Mouse (Mus musculus): ENCODE measurements around the gene Theg.

Theg gene

DNA sequence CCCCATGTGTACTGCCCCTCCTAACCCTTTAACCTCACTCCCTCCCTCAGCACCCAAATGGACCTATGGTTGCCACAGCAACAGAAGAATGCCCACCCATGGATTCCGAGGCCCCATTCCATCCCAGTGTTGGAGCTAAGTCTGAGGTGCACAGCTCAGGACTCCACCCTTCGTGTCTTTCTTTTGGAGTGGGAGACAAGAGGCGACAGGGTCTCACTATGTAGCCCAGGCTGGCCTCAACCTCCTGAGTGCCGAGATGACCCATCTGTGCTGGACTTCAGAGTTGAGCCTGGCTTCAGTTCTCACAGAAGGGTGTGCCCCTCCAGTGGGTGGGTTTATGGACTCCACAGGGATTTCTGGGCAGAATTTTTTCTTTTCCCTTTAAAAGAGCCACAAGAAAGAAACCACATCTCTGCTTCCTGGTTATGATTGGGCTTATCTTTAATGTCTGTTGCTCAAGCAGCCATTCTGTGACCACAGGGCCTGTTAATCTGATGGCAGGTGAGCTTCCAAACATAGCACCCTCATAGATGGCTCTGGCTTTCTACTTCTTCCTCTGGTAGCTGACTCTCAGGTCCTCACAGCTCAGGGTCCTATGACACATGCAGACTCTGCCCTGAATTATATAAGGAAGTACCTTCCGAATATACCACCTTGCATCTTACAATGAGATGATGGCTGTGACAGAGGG, at the start of gene Theg:
TSS of gene Theg (minus strand) at position 271 of the 691 bp plus-strand sequence.
- no peak for DNase-seq

DNA sequence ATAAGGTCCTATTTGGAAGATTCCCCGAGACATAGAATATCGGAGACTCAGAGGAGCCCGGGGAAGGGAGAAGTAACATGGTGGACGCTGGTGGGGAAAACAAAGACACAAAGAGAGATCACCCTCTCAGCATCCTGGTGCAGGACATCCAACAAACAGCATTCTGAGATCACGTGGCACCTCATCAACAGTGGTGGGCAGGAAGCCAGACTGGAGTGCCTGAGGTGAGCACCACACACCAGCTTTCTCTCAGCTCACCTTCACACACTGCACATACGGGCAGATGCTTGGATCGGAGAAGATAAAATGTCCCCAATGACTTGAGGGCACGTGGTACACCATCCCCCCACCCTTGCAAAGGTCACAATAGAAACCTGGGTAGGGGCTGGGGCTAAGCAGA, 49.2 kb upstream of the Theg start:
- DNase-seq = peak; percentile 66

DNA sequence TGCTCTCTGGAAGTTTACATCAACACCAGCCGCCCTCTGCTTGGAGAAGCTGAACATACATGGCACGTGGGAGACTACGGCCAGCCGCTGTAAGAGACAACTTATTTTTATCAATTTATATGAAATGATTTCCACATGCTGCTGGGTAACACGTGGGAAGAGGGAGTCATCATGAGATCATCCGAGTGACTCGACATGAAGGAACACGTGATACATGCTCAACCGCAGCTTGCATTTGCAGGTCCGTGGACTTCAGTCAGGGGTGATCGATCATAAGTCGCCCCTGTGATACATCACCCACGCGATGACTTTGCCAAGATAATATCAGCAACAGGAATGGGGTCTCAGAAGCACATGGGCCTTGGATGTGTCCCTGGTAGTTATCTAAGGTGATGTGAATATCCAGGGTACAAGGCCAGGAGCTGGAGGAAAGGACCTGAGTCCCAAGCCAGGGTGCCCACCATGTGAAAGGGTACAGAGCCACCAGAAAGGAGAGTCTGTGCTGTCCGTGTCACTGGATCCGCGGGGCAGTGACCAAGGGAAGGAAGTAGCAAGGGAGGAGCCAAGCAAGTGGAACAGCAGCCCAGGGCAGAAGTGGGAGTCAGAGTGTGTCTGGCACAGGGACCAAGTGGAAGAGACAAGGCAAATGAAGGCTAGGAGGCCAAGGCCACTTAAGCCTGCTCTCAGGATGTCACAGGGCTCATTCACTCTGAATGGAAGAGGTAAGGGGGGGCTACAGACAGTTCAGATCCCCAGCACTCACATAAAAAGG, 46.1 kb upstream of the Theg start:
- DNase-seq = no peak

DNA sequence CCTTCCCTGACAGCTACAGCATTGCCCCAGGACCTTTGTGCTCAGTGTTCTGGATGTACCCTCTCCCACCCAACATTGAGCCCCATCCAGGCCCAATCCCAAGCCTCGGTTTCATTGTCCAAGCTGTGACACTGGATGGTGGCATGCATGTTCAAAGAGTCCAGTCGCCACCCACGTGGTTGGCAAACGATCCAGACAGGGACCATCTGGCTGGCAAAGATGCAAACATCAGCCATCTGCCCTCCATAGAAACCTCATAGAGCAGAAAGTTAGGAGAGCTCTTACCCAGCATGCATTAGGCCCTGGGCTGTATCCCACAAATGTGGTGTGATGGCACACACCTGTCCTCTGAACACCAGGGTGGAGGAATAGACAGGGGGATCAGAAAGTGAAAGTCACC, 44.3 kb upstream of the Theg start:
- no peak for DNase-seq

DNA sequence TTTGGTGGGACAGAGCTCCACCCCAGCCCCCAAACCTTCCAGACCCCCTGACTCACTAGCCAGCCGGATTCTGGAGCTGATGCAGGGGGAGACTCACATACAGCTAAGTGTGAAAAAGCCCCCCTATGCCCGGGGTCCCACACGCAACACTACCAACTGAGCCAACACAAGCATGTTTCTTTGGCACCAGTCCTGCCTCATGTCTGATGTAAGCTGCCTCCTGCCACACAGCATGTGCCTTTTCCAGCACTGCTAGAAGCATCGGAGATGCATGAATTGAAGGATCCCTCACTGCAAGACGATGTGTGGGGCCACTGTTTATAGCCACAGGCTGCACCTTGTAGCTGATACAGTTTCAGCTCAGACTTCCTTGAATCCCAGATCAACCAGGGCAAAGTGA, 41.2 kb upstream of the Theg start:
- DNase-seq = no peak

DNA sequence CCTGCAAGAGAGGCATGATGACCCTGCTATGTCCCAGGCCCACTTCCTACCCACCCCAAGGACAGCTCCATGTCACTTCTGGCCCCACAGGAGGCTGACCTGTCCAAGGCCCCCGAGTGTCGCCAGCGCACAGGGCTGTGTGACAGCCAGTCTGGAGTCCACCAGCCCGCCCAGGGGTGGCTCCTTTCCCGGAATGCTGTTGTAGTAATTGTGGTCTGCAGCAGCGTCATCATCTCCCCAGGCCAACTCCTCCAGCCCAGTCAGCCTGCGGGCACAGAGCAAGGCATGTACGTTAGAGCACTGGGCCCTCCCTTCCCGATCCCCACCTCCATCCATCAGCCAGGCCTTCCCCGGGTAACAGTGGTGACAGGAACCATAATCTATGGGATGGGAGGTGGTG, 39.0 kb upstream of the Theg start:
- DNase-seq = no peak

DNA sequence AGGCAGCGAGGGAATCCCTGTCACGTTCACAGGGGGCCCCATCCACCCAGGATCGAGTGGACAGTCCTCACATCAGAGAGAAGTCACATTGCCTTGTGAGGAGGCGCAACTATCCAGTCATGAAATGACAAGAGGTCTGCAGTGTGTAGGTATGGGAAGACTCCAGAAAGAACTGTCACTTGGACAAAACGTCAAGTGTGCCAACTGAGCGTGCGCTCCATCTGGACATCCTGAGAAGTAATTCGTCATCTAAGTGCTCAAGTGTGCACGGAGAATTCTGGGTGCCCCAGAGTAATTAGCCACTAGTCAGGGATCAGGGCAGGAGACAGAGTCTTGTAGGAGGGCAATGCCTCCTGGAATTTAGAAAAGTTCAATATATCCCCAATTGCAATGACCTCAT, 38.3 kb upstream of the Theg start:
- no peak for DNase-seq

DNA sequence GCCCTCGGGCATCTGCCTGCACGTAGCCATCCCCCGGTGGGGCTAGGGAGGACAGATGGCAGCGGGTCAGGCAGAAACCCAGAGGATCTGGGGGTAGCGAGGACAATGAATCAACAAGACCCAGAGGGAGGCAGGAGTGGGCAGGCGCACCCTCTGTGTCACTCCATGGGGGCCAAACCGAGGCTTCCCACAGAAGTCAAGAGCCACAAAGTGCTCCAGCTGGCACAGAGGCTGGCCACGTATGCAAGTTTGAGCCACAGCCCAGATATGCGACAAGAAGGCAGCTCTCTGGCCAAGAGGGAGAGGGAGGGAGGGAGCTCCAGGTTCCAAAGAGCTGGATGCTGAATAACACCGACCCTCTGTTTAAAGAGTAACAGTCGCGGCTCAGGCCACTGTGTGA, 36.8 kb upstream of the Theg start:
- no peak for DNase-seq

DNA sequence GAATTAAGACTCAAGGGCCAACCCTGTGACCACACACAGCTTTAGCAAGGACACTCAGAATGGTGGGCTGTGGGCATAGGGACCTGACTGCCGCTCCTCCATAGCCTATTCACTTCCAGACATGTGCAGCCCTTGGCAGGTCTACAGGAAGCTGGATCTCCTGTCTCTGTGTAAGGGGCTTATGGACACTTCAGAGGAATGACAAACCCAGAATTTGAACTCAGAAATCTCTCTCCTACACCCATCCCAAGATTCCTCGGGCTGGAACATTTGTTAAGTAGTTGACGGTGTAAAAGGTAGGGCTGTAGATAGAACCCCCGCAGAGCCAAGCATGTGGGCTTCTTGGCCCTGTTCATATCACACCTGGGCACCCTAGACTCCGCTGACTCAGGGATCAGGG, 29.2 kb upstream of the Theg start:
- DNase-seq = no peak

DNA sequence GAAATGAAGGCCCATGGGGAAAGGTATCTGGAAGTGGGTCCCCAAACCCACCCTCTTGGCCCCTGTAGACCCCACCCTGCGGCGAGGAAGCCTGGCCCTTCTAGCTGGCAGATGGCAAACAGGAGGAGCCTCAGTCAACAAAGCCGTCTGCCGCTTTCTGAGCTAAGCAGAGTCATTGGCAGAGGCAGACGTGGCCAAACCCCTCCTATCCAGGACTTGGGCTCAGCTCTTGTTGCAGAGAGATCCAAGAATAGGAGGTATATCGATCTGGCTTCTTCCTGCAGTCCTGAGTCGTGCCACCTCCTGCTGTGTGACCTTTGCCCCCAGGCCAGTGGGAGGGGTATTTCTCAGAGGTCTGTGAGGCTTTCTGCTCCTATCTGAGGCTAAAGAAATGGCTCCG, 28.7 kb upstream of the Theg start:
- DNase-seq = peak; percentile 58

DNA sequence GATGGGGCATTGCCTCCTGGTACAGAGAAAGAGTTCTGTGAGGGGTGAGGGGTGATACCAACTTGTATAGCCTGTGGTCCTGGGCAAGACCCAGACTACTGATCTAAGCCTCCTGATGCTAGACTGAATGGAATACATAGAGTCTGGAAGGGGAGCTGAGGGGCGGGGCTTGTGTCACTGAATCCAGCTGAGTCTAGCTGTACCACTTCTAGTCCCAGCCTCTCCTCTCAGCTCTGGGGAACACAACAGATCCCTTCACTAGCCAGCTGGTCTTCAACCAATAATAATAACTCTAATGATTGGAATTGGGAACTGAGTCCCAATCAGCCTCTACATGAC, 27.1 kb upstream of the Theg start:
- DNase-seq = no peak

DNA sequence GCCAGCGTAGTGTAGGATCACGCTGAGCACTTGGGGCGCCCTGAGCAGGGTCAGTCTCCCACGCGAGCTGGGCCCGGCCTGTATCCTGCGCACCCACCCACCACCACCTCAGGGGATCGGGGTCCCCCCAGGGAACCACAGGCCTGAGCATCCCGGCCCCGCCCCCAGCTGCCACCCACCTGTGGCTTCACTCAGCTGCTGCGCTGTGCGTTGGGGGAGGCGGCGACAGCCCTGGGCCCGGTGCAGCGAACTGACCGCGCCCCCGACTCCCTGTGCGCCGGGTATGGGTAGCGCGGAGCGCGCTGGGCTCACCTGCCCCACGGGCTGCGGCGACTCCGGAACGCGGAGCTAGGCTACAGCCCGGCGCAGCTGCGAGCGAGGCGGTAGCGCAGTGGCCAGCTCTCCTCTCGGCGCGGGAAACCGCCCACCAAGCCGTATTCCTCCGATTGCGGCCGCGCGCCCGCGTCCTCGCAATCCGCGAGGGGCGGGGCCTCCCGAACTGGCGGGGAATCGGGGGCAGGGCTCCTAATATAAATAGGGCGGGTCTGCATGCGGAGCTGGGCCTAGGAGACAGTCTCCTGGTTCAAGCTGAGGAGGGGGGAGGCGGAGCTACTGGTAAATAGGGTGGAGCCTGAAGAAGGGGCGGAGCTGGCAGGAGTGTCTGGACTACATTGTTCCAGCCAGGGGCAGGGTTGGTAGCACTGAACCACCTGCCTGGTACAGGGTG, 26.6 kb upstream of the Theg start, which contains the start of gene C2cd4c:
TSS of gene C2cd4c (minus strand) at position 448 of the 727 bp plus-strand sequence.
- DNase-seq = peak; percentile 82

DNA sequence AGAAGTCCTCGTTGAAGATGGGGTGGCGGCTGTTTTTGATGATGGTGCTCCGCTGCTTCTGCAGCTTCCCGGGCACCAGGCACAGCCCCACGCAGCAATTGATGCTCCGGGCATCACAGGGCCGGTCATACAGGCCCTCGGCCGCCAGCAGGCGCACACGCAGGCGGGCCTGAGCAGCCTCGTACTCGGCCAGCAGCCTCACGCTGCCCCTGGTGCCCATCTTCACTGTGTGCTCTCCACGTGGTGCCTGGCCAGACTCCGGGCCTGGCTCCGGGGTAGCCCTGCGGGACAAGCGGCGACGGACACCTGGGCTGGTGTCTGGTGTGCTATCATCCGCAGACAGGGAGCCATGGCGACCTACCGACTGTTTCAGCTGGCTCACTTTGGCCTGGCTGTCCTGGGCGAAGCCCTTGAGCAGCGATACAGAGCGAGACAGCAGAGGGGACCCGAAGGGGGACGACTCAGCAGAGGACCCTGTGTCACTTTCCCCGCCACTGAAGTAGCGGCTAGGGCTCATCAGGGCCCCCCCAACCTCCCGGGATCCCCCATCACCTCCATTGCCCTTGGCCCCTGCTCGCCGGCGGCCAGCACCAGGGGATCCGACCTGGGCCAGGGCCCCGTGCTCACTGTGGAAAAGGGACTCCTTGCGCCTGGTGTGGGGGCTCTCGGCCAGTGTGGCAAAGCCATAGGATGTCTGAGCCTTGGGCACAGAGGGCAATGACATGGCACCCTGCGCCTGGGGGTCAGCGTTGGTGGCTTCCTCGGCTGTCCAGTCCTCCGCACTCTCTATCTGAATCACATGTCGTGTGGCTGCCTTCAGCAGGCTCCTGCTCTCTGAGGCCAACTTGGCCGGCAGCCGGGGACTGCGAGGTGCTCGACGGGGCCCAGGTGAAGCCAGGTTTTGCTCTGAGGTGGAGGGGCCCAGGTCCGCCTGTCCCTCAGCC, 25.3 kb upstream of the Theg start:
- no peak for DNase-seq

DNA sequence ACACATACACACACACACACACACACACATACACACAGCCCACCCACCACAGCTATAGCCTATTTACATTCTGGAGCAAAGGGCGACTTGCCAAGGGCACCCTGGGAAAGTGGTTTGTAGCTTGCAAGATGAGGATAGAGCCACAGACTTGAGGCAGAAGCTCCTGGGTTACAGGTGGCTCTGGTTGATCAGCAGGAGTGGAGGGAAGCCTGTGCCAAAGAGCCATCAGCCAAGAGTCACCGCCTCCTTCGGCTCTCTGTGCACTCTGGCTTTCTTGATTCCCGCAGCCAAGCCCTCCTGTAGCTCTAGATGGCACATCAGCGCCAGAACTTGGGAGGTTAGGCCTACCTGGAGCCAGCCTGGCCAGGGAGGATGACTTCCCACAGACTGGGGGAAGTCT, 24.2 kb upstream of the Theg start:
- no peak for DNase-seq

DNA sequence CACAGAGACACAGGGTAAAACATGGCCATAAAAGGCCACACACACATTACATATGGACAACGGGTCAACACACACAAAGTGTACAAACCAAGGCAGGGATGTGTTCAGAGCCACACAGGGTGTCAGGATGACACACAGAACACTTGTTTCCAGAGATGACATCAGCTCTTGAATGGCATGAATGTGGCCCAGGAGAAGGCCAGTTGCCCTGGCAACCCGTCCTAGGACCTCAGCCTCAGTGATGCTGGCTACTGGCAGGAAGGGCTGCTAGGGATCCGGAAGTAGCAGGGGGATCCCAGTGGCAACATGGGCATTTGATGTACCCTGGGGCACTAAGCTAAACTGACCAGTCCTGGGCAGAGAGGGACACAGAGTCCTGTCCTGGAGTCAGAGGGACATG, 22.1 kb upstream of the Theg start:
- no peak for DNase-seq

DNA sequence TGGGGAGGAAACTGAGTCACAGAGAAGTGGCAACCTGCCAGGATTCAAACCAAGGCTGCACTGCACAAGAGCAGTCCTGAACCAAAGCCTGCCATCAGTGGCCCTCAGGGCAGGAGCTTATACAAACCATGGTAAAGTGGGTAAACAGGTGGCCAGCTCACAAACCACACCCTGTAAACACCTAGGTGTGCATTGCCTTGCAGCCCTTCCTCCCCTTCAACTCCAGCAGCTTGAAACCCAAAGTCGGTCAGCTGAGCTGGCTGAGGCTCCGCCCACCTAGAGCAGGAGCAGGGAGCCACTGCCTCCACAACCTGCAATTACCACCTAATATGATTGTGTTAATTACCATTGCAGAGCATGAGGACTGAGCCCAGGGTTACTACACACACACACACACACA, 20.8 kb upstream of the Theg start:
- DNase-seq = no peak

DNA sequence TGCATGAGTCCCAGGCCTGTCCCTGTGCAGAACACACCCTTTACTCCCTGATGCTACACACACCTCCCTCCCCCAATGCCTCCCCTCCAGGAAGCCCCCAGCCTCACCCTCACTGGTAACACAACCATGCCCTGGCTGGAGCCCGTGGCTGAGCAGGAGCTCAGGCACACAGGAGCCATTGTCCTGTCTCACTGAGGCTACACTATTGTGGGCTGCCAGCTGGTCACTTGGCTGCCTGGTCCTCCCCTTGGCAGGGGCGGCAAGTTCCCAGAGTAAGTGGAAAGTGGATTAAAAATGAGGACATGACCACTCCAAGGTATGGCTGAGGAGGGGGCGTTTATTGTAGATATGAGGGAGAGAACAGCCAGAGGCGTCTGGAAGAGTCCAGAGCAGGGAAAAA, 19.4 kb upstream of the Theg start:
- DNase-seq = no peak

DNA sequence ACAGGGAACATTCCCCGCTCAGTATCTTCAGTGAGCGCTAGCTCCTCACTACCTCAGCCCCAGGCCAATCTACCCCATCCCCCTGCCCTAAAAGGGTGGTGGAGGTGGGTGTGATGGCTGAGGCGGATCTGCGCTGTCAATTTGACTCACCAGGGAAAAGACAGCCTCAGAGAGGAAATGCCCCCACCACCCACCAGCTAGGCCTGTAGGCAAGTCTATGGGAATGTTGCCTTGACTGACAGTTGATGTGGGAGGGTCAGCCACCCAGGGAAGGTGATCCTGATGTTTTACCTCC, 10.8 kb upstream of the Theg start:
- DNase-seq = no peak

DNA sequence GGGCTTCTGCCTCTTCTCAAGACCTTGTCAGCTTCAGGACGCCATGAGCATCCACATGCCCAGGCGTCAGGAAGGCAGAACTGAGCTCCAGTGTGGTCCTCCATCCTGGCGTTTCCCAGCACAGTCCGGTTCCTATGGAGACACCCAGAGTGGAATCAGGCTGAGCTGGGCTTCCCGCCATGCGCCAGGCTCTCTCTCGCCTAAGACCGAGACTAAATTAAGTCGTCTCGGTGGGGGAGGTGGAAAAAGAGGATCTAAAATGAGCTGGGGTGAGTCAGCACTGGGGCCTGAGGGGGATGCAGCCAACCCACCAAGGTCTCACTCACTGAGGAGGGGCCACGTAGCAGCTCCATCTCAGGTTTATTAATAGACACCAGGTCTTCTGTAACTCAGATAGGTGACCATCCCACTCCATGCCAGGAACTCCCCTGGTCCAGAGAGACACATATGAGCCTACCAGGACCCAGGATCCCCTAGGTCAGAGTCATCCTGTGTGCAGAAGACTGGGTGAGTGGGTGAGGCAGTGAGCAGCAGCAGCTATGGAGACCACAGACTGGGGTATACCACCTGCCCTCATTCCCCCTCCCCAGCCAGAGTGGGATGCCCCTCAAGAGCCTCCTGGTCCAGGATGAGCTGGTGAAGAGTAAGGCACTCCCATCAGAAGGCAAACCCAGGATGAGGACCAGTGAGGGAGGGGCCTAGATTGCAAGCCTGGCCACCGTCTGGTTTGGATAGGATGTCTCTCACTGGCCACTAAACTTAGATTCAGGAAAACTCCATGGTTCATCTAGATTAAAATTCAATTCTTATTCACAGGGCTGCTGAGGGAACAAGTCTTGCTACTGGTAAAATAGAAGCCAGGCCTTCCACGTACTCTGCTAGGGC, 10.2 kb upstream of the Theg start:
- no peak for DNase-seq

DNA sequence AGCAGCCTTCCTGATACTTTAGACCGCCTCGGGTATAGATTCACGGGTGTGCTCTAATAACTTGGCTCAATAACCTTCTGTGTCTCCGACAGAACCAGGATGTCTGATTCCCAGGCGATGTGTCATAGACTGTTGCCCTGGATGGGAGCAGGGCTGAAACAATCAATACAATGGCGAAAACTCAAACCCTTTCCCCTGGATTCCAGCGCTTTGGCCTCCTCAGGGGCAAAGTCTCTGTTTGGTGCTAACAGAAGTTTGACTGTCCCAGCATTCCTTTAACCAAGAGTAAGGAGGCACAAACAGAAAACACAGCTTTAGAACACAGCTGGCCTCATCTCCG, 8.4 kb upstream of the Theg start:
- DNase-seq = no peak

DNA sequence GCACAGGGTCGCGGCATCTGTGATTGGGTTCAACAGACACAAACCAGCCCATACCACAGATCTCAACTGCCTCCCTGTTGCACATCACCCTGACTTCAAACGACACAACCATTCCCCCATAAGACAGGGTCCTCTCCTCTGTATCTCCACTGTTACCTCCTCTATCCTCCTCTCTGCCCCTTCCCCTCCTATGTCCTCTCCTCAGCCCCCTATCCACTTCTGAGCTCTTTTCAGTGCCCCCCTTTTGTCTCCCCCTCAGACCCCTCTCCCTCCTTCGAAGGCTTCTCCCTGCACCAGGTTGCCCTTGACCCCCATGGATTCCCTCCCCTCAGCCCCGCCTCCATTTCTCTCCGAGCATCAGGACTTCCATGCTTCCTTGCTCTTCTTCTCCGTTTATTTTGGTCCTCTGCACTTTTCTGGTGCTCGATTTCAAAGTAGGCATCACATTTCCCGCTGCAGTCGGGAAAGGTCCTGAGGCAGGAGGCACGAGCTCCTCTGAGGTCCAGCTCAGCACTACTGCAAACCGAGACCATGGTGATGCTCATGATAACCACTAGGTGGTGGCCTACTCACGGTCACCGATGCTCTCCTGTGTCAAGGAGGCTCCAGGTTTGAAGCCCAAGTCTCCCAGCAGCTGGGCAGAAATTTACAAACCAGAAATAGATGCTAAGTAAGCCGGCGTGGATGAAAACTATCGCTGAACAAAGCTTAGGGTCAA, 7.9 kb upstream of the Theg start:
- DNase-seq = peak; percentile 75

DNA sequence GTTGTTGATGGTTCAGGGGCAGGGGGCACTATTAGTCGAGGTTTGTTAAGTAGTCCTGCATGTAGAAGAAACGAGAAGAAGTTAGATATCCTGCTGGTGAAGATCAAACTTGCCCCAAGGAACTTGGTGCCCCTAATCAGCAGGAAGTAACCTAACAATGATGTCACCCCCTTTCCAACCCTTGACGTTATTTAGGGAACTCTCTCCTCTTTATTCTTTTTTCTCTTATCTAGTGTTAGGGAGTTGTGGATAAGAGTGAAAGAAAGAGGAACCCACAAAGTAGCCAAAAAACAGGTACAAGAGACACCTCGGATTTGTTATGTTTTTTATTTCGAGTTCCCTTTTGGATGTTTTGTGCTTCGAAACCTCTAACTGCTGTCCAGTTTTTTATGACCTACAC, 7.0 kb upstream of the Theg start:
- DNase-seq = no peak

Data from cerebellum, adult 9-10 months (tissue).